Mouse (Mus musculus) kidney, adult 2 months (tissue): ENCODE results near the gene Msl2.

ENCODE experiments used
- CTCF ChIP-seq: fragments of 200-500 bp; conservative IDR thresholded peaks from 2 replicates; pipeline ENCODE4 v1.5.1; 2011; ENCODE audit warnings: low read depth, mild to moderate bottlenecking, control low read depth, low read length, moderate library complexity, mixed read lengths; ENCODE audit not compliant: insufficient read depth, insufficient read length
- POLR2A ChIP-seq: fragments of 200-500 bp; IDR thresholded peaks from one replicate; pipeline ENCODE4 v1.6.1; 2011; ENCODE audit warnings: low read depth, low read length, control low read depth

GRCm38 (mm10) chr9:101041508-101041907 lies 32.4 kb upstream of the Msl2 start:
- no peak for TF ChIP-seq POLR2A
- no peak for TF ChIP-seq CTCF
